Mouse (Mus musculus) thymus, adult 2 months (tissue): ENCODE measurements around the gene Nkx1-2. TPM values are rescaled to one million over a fixed set of nuclear protein-coding genes. Genes with fewer than 3 reads are reported as not detected.

ENCODE experiments used
- DNase-seq: peaks from one replicate; pipeline ENCODE4 v3.0.0; 2021
- H3K27ac ChIP-seq: fragments of 200-500 bp; 2 replicates; pipeline ENCODE4 v1.5.1; 2012; ENCODE audit warnings: low read length, control low read depth; ENCODE audit not compliant: control insufficient read depth, insufficient read depth
- H3K27me3 ChIP-seq: fragments of 200-500 bp; 2 replicates; pipeline ENCODE4 v1.6.1; 2012; ENCODE audit warnings: mild to moderate bottlenecking, low read length, moderate library complexity, mixed read lengths; ENCODE audit not compliant: control insufficient read depth, insufficient read depth
- H3K36me3 ChIP-seq: fragments of 200-500 bp; 2 replicates; pipeline ENCODE4 v1.6.1; 2012; ENCODE audit warnings: mild to moderate bottlenecking, low read length, moderate library complexity; ENCODE audit not compliant: control insufficient read depth, insufficient read depth
- H3K4me1 ChIP-seq: fragments of 200-500 bp; replicated peaks from 2 replicates; pipeline ENCODE4 v1.6.1; 2012; ENCODE audit warnings: low read length; ENCODE audit not compliant: control insufficient read depth, insufficient read depth
- H3K4me3 ChIP-seq: fragments of 200-500 bp; 2 replicates; pipeline ENCODE4 v1.5.1; 2012; ENCODE audit warnings: mild to moderate bottlenecking, low read length, control low read depth, moderate library complexity; ENCODE audit not compliant: control insufficient read depth, insufficient read depth
- CTCF ChIP-seq: fragments of 200-500 bp; IDR thresholded peaks from 2 replicates; pipeline ENCODE4 v1.5.1; 2012; ENCODE audit warnings: mild to moderate bottlenecking, control low read depth, low read length, moderate library complexity, borderline replicate concordance; ENCODE audit not compliant: control insufficient read depth, poor library complexity, insufficient read depth; ENCODE audit errors: extremely low read depth
- POLR2A ChIP-seq: fragments of 200-500 bp; IDR thresholded peaks from 2 replicates; pipeline ENCODE4 v1.6.1; 2012; ENCODE audit warnings: mild to moderate bottlenecking, low read length, control low read depth, moderate library complexity; ENCODE audit not compliant: control insufficient read depth, poor library complexity, insufficient read depth; ENCODE audit errors: extremely low read depth
- WGBS: fragments of 180-500 bp; shearing (Covaris S2); methylation state at CpG from one replicate; pipeline ENCODE4 v1.1.7; 2018; 5-methylcytosine and 5-hydroxymethylcytosine counted together
- polyA plus RNA-seq: library from polyadenylated mRNA; depleted of rRNA; stranded (reverse); fragments of >200 nt; gene quantifications from 2 replicates; pipeline ENCODE4 v1.2.3, GENCODE M21; 2012

The Nkx1-2 gene
- polyA plus RNA-seq, 1 experiment = 0.27 TPM

- no peak for TF ChIP-seq POLR2A
- TF ChIP-seq CTCF = no peak
- Histone ChIP-seq H3K4me1 (0 out of 2 replicates have a peak, but pooled peaks cover 3% of the 10 kb centered on the region), H3K27me3 (no peaks in the 10 kb centered on the region), H3K36me3 (no peaks in the 10 kb centered on the region), H3K4me3 (no peak overlapping the region), H3K27ac (no peak overlapping the region)
- DNase-seq = no peak
- WGBS = 95% methylated on average over 5 of the region's 5 CpGs
Measured at GRCm38 (mm10) chr7:132617021-132617564, 17.7 kb upstream of the Nkx1-2 start.

- Histone ChIP-seq H3K27me3 (no peaks in the 10 kb centered on the region), H3K36me3 (no peaks in the 10 kb centered on the region), H3K27ac (no peak overlapping the region), H3K4me3 (no peak overlapping the region), H3K4me1 (0 out of 2 replicates have a peak, but pooled peaks cover 3% of the 10 kb centered on the region)
- no peak for DNase-seq
- 97% methylated on average over 6 of the region's 6 CpGs for WGBS
- TF ChIP-seq CTCF (no peak), POLR2A (no peak)
Measured at GRCm38 (mm10) chr7:132616391-132616790, 17.0 kb upstream of the Nkx1-2 start.

- 40% methylated on average over 3 of the region's 3 CpGs for WGBS
- H3K4me1 ChIP-seq = peaks cover 6% of the 10 kb centered on the region; the same call in 1 of the 2 replicates
- no peaks in the 10 kb centered on the region for H3K27me3 ChIP-seq
- no peaks in the 10 kb centered on the region for H3K36me3 ChIP-seq
- H3K4me3 ChIP-seq = no peak overlapping the region
- H3K27ac ChIP-seq = no peak overlapping the region
- DNase-seq = no peak
- TF ChIP-seq CTCF (no peak), POLR2A (no peak)
Measured at GRCm38 (mm10) chr7:132615346-132615745, 15.9 kb upstream of the Nkx1-2 start.

GRCm38 (mm10) chr7:132611530-132611929, 12.1 kb upstream of the Nkx1-2 start:
- DNase-seq = no peak
- TF ChIP-seq CTCF (no peak), POLR2A (no peak)
- H3K4me1 ChIP-seq = peaks cover 6% of the 10 kb centered on the region; the same call in 1 of the 2 replicates
- no peaks in the 10 kb centered on the region for H3K27me3 ChIP-seq
- H3K4me3 ChIP-seq = no peak overlapping the region
- no peak overlapping the region for H3K27ac ChIP-seq
- 98% methylated on average over 8 of the region's 8 CpGs for WGBS
- H3K36me3 ChIP-seq = no peaks in the 10 kb centered on the region

- peak; percentile 69 for DNase-seq
- H3K4me3 ChIP-seq = peak within 1 kb of the TSS; percentile 96
- no peaks in the 10 kb centered on the region for H3K36me3 ChIP-seq
- 0 out of 2 replicates have a peak, but pooled peaks have one; percentile 28 for TF ChIP-seq POLR2A
- no peak for TF ChIP-seq CTCF
- peaks cover 6% of the 10 kb centered on the region; the same call in 1 of the 2 replicates for H3K4me1 ChIP-seq
- no peak within 1 kb of the TSS for H3K27ac ChIP-seq
- no peaks in the 10 kb centered on the region; the same call in 1 of the 2 replicates for H3K27me3 ChIP-seq
- 8% methylated on average over 44 of the region's 44 CpGs for WGBS
Measured at GRCm38 (mm10) chr7:132610468-132611318, 11.3 kb upstream of the Nkx1-2 start, which contains the start of gene Lhpp. Lhpp (plus strand) TSS chr7:132610638.

- no peak overlapping the region for H3K27ac ChIP-seq
- DNase-seq = no peak
- TF ChIP-seq POLR2A = no peak
- TF ChIP-seq CTCF = no peak
- WGBS = 94% methylated on average over 4 of the region's 4 CpGs
- H3K36me3 ChIP-seq = no peaks in the 10 kb centered on the region
- no peak overlapping the region for H3K4me3 ChIP-seq
- no peaks in the 10 kb centered on the region; the same call in 1 of the 2 replicates for H3K27me3 ChIP-seq
- peaks cover 2% of the 10 kb centered on the region; the same call in 1 of the 2 replicates for H3K4me1 ChIP-seq
Measured at GRCm38 (mm10) chr7:132608316-132609020, 9.0 kb upstream of the Nkx1-2 start.
